Mouse (Mus musculus) ES-Bruce4 (cell line): ENCODE data around the gene Mettl16.

ENCODE experiments used
- CTCF ChIP-seq: IDR thresholded peaks from one replicate; pipeline ENCODE4 v1.8.1; 2011; ENCODE audit warnings: low read depth, low read length
- POLR2A ChIP-seq: IDR thresholded peaks from one replicate; pipeline ENCODE4 v1.8.1; 2011; ENCODE audit warnings: low read length; ENCODE audit not compliant: insufficient read depth

DNA sequence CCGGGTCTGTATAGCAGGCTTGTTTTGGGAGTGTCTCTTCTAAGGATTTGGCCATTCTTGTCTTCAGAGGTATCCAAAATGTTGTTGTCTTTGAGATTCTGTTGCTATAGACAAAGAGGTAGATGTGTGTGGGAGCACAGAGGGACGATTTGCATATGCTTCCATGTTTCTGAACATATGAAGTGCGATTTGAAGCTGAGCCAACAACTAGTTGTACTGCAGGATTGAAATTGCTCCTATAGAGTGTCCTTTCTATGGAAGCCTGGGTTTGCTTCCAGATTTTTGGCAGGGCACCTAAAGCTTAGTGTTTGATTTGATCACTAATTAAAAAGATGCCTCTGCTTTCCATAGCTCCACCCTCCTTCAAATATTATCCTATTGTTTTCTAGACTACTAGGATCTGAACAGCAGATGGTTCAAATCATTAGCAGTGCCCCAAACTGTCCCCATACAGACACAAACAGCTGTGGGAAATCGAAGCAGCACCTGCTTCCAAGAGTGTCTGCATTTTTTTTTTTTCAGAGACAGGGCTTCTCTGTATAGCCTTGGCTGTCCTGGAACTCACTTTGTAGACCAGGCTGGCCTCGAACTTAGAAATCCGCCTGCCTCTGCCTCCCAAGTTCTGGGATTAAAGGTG is 36.7 kb downstream of the Mettl16 start:
- no peak for TF ChIP-seq CTCF
- no peak for TF ChIP-seq POLR2A
